Comparison of ENCODE assay signal across 28 mouse cellular contexts in genomic region chr7:46578091-46578490, GRCm38 (mm10).
"Had no signal": no experiment of that assay in that cellular context is flagged by ENCODE, and none has a peak within 500 bp of the region (broad histone marks: within the 10 kb centered on the region; RNA-seq: fewer than 3 reads in every experiment).

No protein-coding gene starts in this region.

- ATAC-seq: liver, embryonic 12.5 days; liver, postnatal 0 days; lung, postnatal 0 days; midbrain, embryonic 13.5 days; midbrain, embryonic 15.5 days; midbrain, embryonic 16.5 days had no signal

- H3K4me3 ChIP-seq: limb, embryonic 10.5 days; limb, embryonic 12.5 days; limb, embryonic 13.5 days; limb, embryonic 15.5 days; liver, embryonic 12.5 days; liver, embryonic 13.5 days; liver, embryonic 15.5 days; lung, embryonic 15.5 days; megakaryocyte, embryonic 14.5 days; midbrain, embryonic 10.5 days; midbrain, embryonic 12.5 days; midbrain, embryonic 13.5 days; midbrain, embryonic 15.5 days; myocyte had no signal

- H3K27ac ChIP-seq: limb, embryonic 10.5 days; limb, embryonic 12.5 days; limb, embryonic 13.5 days; limb, embryonic 15.5 days; liver, embryonic 12.5 days; liver, embryonic 13.5 days; liver, embryonic 14.5 days; liver, embryonic 15.5 days; lung, embryonic 15.5 days; macrophage; midbrain, embryonic 10.5 days; midbrain, embryonic 12.5 days; midbrain, embryonic 13.5 days; midbrain, embryonic 15.5 days had no signal

- DNase-seq: liver; liver, embryonic 13.5 days; liver, postnatal 0 days; lung, adult 18-20 months; lung, adult 2 months; lung, embryonic 14.5 days; lung, postnatal 10 days; lung, postnatal 14 days; lung, postnatal 36 days; lung, postnatal 4 days; midbrain, embryonic 14.5 days had no signal
